Mouse (Mus musculus): ENCODE data around the gene C9orf72. TPM values are rescaled to one million over a fixed set of nuclear protein-coding genes. Genes with fewer than 3 reads are reported as not detected.

C9orf72 gene
- total RNA-seq, 2 experiments from 2014 or later: 12.5 TPM

Other genes with a start within 250 kb of the C9orf72 start
- not detected for gene Ifnk, start 74.1 kb downstream of the C9orf72 start, total RNA-seq (2021)
- gene Mob3b, start 68.7 kb downstream of the C9orf72 start, total RNA-seq (2021): 1 to 10 TPM in 1 of 2 experiments, under 1 TPM in 1; 0.55 to 1.1 TPM